Comparison of ENCODE assay signal across 8 mouse cellular contexts in the genomic region with DNA sequence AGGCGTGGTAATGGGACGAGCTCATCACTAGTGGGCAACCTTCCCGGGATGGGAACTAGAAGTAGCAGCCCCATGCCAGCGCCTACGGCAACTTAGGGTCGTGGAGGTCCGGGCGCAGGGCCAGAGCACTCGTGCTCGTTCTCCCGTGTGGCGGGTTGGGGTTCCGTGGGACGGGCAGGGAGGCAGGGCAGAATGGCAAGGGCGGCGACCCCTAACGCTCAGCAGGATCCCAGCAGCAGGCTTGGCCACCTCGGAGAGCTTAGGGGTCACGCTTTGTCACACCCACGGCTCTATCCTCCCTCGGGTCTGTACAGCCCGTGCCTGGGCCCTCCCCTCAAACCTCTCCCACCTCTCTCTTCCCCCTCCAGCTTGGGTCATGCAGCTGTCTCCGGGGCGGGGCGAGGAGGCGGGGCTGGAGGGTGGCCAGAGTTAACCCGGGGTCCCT. TPM values are rescaled to one million over a fixed set of nuclear protein-coding genes. Genes with fewer than 3 reads are reported as not detected.
DNase-seq lines count a peak whose midpoint lies in the region; ATAC-seq and TF ChIP-seq lines count a peak whose summit lies in the region.

No protein-coding gene starts in this region.

- TF ChIP-seq CTCF in ES-Bruce4 (IDR thresholded peaks at IDR 0.05; ENCODE audit: low read depth, low read length): no peak

- H3K4me2 ChIP-seq in forebrain, embryonic 14.5 days (ENCODE audit: low read length): peak overlapping the region; percentile 25
- peak overlapping the region; percentile 33; the same call in 1 of the 2 replicates for H3K4me2 ChIP-seq in neural tube, embryonic 14.5 days (ENCODE audit: low read depth, low read length)

- peak overlapping the region; percentile 72 for H3K4me3 ChIP-seq in ES-Bruce4 (ENCODE audit: low read depth, low read length)
- no peak overlapping the region for H3K4me3 ChIP-seq in forebrain, embryonic 14.5 days (ENCODE audit: low read depth, low read length)
- peak overlapping the region; percentile 32; the same call in 1 of the 2 replicates for H3K4me3 ChIP-seq in limb, embryonic 10.5 days
- H3K4me3 ChIP-seq in neural tube, embryonic 14.5 days (ENCODE audit: low read depth, low read length): no peak overlapping the region

- no peak overlapping the region for H3K27ac ChIP-seq in ES-Bruce4 (ENCODE audit: insufficient read depth, low read length)
- no peak overlapping the region for H3K27ac ChIP-seq in forebrain, embryonic 14.5 days (ENCODE audit: low read depth, low read length)
- H3K27ac ChIP-seq in limb, embryonic 10.5 days: no peak overlapping the region
- H3K27ac ChIP-seq in neural tube, embryonic 14.5 days (ENCODE audit: low read depth, low read length): no peak overlapping the region

- DNase-seq in heart, adult 18-20 months: peak; percentile 7 to 9
- no peak for DNase-seq in heart, postnatal 36 days
- DNase-seq in forebrain, embryonic 14.5 days (ENCODE audit: low spot score): no peak
- DNase-seq in limb, embryonic 10.5 days (ENCODE audit: low spot score): no peak
- no peak for DNase-seq in thymus, postnatal 10 days (ENCODE audit: low spot score in 2 of 2)
- no peak for DNase-seq in thymus, postnatal 14 days

- TF ChIP-seq EP300 in ES-Bruce4 (IDR thresholded peaks at IDR 0.05; ENCODE audit: insufficient read depth, low read depth, low read length): no peak

- no peak for TF ChIP-seq POLR2A in ES-Bruce4 (IDR thresholded peaks at IDR 0.05; ENCODE audit: insufficient read depth, low read length)

- intact Hi-C loops in heart, postnatal 36 days (cut with DNase I): loop anchor here (1.0 to 5.0 kb wide), 2 partner anchors 135 to 869 kb away; no protein-coding TSS in a partner anchor

- WGBS in forebrain, embryonic 14.5 days: 52% methylated on average over 27 of the region's 27 CpGs
- WGBS in limb, embryonic 10.5 days: 32% methylated on average over 27 of the region's 27 CpGs
- 35% methylated on average over 26 of the region's 27 CpGs for WGBS in neural tube, embryonic 14.5 days

- H3K36me3 ChIP-seq in ES-Bruce4 (ENCODE audit: control insufficient read depth, insufficient read depth, low read length, poor library complexity, severe bottlenecking): no peaks in the 10 kb centered on the region
- no peaks in the 10 kb centered on the region for H3K36me3 ChIP-seq in forebrain, embryonic 14.5 days (ENCODE audit: control insufficient read depth, insufficient read depth, low read length)
- H3K36me3 ChIP-seq in limb, embryonic 10.5 days: no peaks in the 10 kb centered on the region
- H3K36me3 ChIP-seq in neural tube, embryonic 14.5 days (ENCODE audit: control insufficient read depth, insufficient read depth, low read length): no peaks in the 10 kb centered on the region

- ATAC-seq in forebrain, embryonic 14.5 days: no peak
- ATAC-seq in neural tube, embryonic 14.5 days (ENCODE audit: low read depth): peak; percentile 49; the same call in 1 of the 2 replicates

- no peaks in the 10 kb centered on the region for H3K27me3 ChIP-seq in ES-Bruce4 (ENCODE audit: control insufficient read depth, insufficient read depth, low read length, poor library complexity, severe bottlenecking)
- no peaks in the 10 kb centered on the region for H3K27me3 ChIP-seq in forebrain, embryonic 14.5 days (replicated peaks; ENCODE audit: control insufficient read depth, insufficient read depth, low read length)
- no peaks in the 10 kb centered on the region for H3K27me3 ChIP-seq in limb, embryonic 10.5 days (ENCODE audit: low read depth, poor library complexity, severe bottlenecking)
- no peaks in the 10 kb centered on the region for H3K27me3 ChIP-seq in neural tube, embryonic 14.5 days (ENCODE audit: control insufficient read depth, insufficient read depth, low read length)

- peaks cover 5% of the 10 kb centered on the region for H3K4me1 ChIP-seq in ES-Bruce4 (ENCODE audit: control insufficient read depth, insufficient read depth, low read length)
- no peaks in the 10 kb centered on the region for H3K4me1 ChIP-seq in forebrain, embryonic 14.5 days (ENCODE audit: control insufficient read depth, insufficient read depth, low read length)
- H3K4me1 ChIP-seq in limb, embryonic 10.5 days: no peaks in the 10 kb centered on the region
- H3K4me1 ChIP-seq in neural tube, embryonic 14.5 days (ENCODE audit: control insufficient read depth, insufficient read depth, low read length): no peaks in the 10 kb centered on the region

- H3K9me3 ChIP-seq in ES-Bruce4 (replicated peaks; ENCODE audit: control insufficient read depth, insufficient read depth, low read length, poor library complexity, severe bottlenecking): no peaks in the 10 kb centered on the region
- peaks cover 21% of the 10 kb centered on the region; the same call in 1 of the 2 replicates for H3K9me3 ChIP-seq in forebrain, embryonic 14.5 days (replicated peaks; ENCODE audit: control insufficient read depth, low read length)
- H3K9me3 ChIP-seq in limb, embryonic 10.5 days (replicated peaks): peaks cover 11% of the 10 kb centered on the region; the same call in 1 of the 2 replicates
- H3K9me3 ChIP-seq in neural tube, embryonic 14.5 days (ENCODE audit: control insufficient read depth, low read length): peaks cover 11% of the 10 kb centered on the region

- peak overlapping the region; percentile 46 for H3K9ac ChIP-seq in ES-Bruce4 (ENCODE audit: low read depth, poor library complexity, severe bottlenecking)
- no peak overlapping the region for H3K9ac ChIP-seq in forebrain, embryonic 14.5 days (ENCODE audit: low read length)
- H3K9ac ChIP-seq in neural tube, embryonic 14.5 days (replicated peaks; ENCODE audit: low read depth, low read length): no peak overlapping the region

RNA-seq across cellular contexts. Expression of gene Zfp369, which starts 32.7 kb away (rescaled TPM):
- total RNA-seq in heart, adult 18-20 months (2021): 10 to 100 TPM; 20.7 to 22.6 TPM
- total RNA-seq in heart, postnatal 36 days (2021): 10 to 100 TPM; 21.9 to 26.0 TPM
- polyA plus RNA-seq in ES-Bruce4 (2011; ENCODE audit: insufficient read depth, insufficient read length, low read depth, missing spikeins): 27.9 and 29.0 TPM in 2 replicates
- polyA plus RNA-seq in forebrain, embryonic 14.5 days (2014; fragmentation: Nextera tagmentation; extraction: Ambion mirVana): 17.6 and 21.4 TPM in 2 replicates
- polyA plus RNA-seq in limb, embryonic 10.5 days (2016; fragmentation: Nextera tagmentation; extraction: Ambion mirVana): 12.7 and 16.6 TPM in 2 replicates
- 26.2 and 29.6 TPM in 2 replicates for polyA plus RNA-seq in neural tube, embryonic 14.5 days (2014; fragmentation: Nextera tagmentation; extraction: Ambion mirVana)

RNA-seq across cellular contexts. Expression of gene Gm10775, which starts 52.0 kb away (rescaled TPM):
- not detected for total RNA-seq in heart, adult 18-20 months (2021)
- not detected for total RNA-seq in heart, postnatal 36 days (2021)
- polyA plus RNA-seq in ES-Bruce4 (2011; ENCODE audit: insufficient read depth, insufficient read length, low read depth, missing spikeins): 0.51 TPM in 1 of 2 replicates, not detected in the other
- 0.14 TPM in 1 of 2 replicates, not detected in the other for polyA plus RNA-seq in forebrain, embryonic 14.5 days (2014; fragmentation: Nextera tagmentation; extraction: Ambion mirVana)
- polyA plus RNA-seq in limb, embryonic 10.5 days (2016; fragmentation: Nextera tagmentation; extraction: Ambion mirVana): not detected in 2 replicates
- polyA plus RNA-seq in neural tube, embryonic 14.5 days (2014; fragmentation: Nextera tagmentation; extraction: Ambion mirVana): 0.52 and 0.56 TPM in 2 replicates

Comparison
In these comparisons a context has a peak if more than half of its experiments do, and no peak if none do; other contexts are left out.
1. DNase-seq: peak in heart, adult 18-20 months (2 of 2); none in heart, postnatal 36 days (0 of 2), forebrain, embryonic 14.5 days (single experiment), limb, embryonic 10.5 days (single experiment), thymus, postnatal 10 days (0 of 2) and thymus, postnatal 14 days (single experiment).
2. H3K4me3 ChIP-seq: peak in ES-Bruce4 (single experiment) and limb, embryonic 10.5 days (single experiment); none in forebrain, embryonic 14.5 days (single experiment) and neural tube, embryonic 14.5 days (single experiment).